Mouse (Mus musculus) urinary bladder, postnatal 14 days (tissue): Measurements from ENCODE around the gene Nid2.

Experiments used
- DNase-seq: peaks from one replicate; pipeline ENCODE4 v3.0.0; 2021; ENCODE audit warnings: low spot score

Nid2 gene

DNA sequence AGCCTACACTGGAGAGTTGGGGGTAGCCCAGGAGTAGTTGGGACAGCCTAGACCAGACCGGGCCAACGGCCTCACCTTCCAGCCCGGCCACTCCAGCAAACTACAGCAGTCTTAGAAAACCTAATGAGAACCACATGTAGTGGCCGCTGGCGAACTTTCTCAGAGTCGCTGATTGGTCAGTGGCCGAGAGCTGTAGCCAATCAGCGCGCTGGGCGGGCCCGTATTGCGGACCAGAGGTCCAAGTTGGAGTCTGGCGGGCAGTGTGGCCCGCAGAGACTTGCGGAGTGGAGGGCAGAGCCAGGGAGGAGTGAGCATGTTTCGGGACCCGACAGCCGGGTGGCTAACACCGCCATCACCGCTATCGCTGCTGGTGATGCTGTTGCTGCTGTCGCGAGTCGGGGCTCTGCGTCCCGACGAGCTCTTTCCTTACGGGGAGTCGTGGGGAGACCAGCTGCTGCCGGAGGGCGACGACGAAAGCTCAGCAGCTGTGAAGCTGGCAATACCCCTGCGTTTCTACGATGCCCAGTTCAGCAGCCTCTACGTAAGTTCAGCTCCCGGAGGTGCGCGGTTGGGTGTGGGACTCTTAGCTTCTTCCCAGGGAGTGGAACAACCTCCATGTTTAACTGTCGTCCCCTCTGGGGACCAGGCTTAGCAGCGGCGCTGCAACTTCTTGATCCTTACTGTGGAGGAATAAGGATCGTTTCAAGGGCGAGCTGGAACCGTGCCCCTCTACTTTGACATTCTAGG, at the start of gene Nid2:
Gene Nid2, plus strand, starts transcription at position 241 of the 747 bp plus-strand sequence.
- peak; percentile 90 for DNase-seq

DNA sequence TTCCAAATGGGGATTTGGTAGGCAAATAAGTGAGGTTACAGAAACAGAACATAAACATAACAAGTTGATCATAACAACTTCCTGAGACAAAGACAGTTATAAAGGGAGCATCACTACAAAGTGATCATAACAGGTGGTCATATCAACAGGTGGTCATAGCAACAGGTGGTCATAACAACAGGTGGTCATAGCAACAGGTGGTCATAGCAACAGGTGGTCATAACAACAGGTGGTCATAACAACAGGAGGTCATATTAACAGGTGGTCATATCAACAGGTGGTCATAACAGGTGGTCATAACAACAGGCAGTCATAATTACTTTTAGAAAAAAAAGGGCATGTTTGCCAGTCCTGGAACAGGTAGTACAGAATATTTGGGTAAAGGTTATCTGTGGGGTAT, 49.5 kb upstream of the Nid2 start:
- DNase-seq = no peak

DNA sequence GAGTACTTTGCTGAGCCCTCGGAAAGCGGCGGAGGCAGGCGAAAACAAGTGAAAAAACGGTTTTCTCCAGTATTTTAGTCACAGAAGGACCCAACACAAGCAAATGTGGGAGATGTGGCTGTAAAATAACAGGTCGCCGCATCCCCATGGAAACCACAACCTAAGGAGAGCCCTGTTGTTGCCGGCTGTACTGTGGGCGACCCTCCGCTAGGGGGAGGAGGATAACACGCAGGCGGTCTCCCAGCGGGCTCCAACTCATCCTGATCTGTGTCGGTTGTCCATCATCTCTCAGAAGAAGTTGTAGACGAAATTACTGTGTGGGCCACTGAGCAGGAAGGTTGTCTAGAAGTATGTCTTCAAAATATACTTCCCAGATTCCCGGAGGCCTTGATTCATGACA, 45.4 kb upstream of the Nid2 start:
- DNase-seq = peak; percentile 77

DNA sequence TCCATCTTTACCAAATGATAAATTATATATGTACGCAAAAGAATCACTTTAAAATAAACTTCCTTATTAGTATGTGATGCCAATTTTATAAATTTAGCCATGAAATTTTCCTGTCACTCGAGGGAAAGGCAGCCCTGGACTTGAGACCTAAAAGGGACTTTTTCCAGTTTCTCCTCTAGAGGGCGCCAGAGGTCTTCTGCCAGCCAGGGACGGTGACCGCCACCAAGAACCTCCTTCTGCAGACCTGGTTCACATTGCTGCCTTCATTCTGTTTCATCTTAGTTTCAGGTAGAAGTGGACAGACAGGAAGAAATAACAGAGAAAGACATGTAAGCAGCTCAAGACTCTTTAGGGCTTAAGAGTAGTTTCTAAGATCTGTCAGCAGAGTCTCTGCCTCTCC, 44.6 kb upstream of the Nid2 start:
- peak; percentile 67 for DNase-seq

DNA sequence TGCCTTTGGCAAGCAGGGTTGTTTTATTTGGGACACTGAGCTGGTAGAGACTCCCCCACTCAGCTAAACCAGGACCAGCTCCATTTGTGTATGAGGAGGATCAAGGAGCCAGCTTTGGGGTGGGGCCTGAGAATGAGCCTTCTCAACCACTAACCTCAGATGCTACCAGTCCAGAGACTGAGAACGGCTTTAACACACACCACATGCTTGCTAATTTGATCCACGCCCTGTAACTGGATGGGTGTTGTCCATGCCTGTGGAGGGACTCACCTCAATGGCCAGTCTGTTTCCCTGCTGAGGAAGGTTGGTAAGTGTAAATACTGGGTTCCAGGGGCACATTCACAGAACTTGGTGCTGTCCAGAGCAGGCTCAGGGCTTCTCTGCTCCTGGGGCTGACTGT, 44.1 kb upstream of the Nid2 start:
- no peak for DNase-seq

DNA sequence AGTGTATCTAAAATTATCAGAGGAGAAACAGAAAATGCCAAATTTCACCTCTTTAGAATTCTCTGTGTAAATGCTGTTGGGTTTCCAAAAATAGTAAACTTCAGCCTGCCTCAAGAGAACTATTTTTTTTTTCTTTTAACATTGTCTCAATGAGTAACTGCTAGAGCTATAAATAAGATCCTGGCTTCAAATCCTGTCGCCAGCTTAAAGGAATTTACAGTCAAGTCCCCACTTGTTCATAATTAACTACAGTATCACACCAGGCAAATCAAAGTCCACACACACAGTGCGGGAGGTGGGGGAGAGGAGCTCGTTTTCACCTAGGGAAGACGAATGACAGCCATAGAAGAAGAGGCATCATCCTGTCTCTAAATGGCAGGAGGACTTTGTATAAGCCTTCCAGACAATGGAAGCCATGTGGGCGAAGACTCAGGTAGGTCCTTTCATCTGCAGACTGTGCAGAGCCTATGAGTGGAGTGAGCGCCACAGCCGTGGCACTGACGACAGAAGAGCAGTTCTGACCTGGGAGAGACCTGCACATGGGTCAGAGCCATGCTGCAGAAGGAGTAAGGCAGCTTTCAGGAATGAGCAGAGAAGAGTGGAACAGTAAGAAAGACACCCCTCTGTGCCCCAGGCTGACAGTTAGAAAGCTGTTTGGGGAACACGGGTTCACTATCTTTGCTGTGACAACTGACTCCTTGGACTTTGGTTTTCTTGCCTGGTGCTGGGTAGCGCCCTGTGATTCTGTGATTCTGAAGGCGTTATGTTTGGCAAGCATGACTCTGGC, 43.2 kb upstream of the Nid2 start:
- no peak for DNase-seq

DNA sequence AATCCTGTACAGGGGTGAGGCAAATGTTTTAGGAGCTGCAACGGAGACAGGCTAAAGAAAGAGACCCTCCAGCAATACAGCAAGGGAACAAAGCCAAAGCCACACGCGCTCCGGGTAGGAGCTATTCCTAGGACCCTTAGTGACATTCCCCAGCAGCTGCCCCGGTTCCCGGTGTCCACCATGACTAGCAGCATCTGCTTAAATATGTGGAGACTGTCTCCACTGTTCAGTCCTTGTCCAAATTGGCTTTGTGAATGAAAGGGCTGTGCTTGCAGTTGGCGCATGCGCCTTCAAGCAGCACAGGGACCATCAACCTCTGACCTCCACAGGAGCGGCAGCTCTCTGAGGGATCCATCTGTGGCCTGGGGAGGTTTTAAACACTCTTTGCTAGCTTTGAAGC, 41.9 kb upstream of the Nid2 start:
- DNase-seq = no peak

DNA sequence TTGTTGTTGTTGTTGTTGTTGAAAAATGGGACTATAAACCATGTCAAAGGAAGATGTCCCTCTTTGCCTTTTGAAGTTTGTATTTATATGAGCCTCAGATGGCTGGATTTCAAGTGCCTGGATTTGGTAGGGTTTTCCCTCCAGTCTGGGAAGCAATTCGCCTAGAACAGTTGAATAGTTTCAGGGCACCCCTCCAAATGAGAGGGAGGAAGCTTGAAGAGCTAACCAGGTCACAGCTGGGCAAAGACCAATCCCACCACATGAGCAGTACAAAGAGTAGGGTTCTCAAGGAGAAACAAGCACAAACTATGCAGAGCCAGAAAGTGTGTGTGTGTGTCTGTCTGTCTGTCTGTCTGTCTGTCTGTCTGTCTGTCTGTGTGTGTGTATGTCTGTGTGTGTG, 39.3 kb upstream of the Nid2 start:
- DNase-seq = no peak

DNA sequence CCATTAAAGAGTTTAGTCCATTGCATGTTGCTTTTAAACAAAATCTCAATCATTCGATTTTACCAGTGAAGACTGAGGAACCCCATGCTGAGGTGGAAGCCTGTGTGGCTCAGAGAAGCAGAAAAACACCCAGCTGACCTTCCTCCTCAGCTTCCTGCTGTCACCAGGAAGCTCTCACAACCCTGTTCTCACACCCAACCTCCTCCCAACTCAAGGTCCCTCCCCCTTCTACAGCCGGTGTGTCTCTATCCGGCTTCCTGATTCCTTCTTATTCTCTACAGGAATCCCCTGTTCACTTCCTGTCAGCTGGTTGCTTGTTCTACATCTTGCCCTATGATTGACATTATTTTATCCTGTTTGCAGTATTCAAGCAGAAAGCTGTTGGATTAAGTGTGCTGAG, 38.0 kb upstream of the Nid2 start:
- DNase-seq = no peak

DNA sequence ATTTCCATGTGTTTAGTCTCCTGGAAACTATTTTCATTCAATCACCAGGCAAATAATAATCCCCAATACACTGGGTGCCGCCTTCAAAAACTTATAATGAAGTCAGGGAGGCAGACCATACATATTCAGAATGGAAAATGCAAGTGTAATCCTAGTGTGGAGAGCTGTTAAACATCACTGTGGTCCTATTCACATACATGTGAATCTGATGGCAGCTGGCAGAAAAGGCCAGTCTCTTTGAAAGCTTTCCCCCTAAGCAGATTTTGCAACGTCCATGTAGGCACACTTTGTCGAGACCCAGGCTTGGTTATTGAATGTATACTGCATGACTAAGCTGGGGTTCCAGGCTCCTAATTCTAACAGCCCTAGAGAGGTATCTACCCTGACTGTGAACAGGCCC, 32.0 kb upstream of the Nid2 start:
- DNase-seq = no peak

DNA sequence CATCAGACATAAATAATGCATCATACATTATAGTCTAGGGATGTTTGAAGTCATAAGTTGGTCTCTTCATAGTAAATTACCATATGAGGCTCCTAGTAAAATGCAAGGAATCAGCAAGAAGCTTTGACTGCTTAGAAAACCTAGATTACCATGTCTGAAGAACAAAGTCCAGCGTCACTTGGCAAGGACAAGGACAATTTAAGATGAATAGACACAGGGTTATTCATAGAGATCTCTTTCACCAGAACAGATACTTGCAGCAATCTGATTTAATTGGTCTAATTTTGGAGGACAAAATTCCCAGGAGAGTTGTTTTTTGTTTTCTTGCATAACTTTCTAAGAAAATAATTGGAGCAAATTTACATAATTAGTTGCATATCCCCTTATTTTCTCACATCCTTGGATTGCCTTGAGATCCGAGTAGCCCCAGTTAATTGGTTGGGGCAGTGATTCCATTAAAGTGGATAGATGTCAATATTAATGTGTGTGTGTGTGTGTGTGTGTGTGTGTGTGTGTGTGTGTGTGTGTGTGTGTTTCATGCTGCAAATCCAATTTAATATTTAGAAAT, 30.9 kb upstream of the Nid2 start:
- DNase-seq = no peak

DNA sequence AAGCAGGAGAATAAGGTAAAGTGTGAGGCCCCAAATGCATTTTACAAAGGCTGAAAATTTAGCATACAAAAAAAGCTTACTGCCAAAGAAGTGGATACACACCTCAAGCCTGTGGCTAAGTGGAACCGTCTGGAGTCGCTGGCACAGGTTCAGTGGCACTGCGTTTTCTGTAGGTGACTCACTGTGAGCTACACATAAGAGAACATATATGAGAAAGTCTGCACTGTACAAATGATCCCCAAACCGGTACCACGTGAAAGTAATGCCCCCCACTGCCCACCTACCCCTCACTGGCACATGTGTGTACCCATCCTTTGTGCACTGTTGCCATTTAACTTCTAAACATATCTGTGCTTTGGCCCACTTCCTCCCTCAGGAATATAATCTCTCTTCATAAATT, 22.8 kb upstream of the Nid2 start:
- no peak for DNase-seq

DNA sequence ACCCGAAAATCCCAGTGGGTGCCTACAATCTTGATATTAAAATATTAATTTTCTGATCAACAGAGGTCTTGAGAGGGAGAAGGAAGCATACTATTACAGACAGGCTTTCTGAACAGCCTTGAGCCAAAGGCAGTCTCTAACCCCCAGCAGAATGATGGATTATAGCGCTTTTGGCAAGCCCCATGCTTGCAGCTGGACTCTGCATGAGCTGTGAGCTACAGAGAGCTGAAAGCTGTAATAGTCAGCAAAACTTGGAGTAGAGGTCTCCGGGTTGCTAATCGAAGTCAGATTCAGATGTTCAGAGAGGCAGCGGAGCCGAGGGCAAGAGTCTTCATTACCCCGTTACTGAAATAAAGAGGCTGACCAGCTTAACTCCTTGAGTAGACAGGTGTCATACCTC, 22.3 kb upstream of the Nid2 start:
- DNase-seq = peak; percentile 36

DNA sequence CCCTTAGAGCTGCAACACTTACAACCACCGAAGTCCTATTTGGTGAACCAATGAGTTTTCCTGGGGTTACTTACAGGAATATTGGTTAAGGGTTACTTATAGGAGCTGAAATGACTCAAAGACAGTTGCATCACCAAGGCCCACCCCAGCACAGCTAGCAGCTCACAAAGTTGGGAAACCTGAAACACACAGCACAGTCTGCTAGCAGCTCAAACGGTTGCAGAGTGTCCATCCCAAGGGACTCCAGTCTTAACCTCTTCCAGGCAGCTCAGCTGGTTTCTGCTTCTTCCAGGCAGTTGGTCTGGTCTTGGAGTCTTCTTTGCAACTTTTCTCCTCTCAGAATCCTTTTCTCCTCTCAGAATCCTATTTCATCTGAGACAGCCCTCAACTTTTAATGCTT, 19.0 kb upstream of the Nid2 start:
- DNase-seq = no peak

DNA sequence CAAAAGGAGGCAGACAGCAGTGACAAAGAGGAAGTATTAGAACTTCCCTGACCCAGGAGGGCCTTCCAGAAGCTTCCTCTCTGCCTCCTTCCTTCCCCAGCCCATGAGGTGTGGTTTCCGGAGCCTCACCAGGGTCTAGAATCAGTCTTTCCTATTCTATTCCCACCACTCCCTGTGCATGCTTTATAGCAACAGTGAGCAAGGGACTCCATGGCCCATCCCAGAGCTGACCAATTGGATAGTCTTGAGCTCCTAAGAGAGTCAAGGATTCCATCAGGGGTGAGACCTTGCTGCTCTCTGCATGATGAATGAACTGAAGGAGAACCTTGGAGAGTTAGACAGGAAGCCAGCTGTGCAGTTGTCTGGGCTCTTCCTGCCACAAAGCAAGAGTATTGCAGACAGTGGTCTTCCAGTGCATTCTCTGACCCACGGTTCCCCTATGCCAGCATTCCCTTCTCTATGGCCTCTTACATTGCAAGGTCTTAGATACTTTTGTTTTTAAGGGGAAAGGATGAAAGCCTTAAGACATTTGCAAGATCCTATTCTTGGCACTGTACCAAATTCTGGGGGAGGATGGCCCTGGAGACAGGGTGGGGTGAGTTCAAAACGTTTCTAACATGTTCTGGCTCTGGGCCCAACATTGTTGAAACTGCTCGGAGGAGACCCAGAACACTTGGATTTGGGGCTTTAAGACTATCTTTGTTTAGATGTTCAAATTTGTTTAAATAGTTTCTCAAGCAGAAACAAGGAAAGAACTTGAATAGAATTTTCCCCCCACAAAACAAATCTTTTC, 17.4 kb upstream of the Nid2 start:
- peak; percentile 40 for DNase-seq

DNA sequence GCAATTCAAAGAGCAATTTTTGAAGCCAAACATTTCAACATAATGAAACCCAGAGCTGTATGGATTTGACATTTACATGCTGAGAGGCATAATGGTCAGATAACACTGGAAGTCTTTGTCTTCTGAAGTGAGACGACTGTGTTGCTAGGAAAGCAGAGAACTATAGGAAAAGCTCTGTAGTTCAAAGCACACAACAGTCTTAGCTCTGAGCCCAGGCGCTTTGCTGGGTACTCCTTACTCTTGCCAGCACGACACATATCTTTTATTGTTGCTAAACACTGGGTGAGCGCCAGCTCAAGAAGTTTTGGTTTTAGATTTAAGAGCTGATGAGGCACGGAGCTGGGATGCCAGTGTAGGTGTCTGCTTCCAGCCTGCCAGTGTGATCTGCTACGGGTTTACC, 15.8 kb upstream of the Nid2 start:
- no peak for DNase-seq

DNA sequence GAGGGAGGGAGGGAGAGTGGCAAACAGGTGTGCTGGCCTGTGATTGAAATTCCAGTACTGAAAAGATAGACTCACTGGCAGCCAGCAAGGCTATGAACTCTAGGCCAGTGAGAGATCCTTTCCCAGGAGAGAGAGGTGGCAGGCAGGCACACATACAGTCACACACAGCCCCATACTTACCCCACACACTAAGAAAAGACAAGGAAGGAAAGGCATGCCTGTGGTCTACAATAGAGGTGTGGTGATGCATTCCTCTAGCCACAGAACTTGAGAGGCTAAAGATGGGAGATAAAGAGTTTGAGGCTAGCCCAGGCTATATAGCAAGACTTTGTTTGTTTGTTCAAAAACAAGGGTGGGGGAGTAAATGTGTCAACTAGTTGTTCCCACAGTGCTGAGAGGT, 13.5 kb upstream of the Nid2 start:
- no peak for DNase-seq

DNA sequence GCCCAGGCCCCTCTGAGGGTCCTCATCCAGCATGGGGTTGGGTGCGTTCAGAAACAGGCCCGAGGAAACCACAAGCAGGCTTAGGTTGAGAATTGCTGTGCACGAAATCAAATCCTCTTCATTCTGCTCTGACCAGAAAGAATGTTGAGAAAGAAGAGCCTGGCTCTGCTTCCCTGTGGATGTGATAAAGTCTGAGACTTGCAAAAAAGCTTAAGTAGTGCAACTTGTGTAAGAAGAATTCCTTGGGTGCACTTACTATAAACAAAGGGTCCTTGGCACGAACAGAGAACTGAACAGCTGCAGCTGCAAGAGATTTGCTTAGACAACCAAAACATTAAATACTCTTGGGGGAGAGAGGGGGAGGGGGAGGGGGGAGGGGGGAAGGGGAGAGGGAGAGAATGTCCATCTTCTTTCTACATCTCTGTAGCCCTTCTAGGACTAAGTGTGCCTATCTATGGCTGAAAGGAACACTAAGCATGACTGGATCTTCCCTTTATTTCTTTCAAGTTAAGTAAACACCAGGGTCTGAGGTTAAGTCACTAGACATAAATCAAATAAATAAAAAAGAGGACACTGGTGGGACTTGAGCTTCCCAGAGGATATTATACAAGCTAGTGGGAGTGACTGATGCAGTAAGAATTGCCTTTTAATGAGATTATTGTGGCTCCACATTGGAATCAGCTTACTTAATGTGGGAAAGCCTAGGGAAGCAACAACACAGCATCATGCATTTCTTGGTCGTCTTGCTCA, 12.8 kb upstream of the Nid2 start:
- DNase-seq = no peak

DNA sequence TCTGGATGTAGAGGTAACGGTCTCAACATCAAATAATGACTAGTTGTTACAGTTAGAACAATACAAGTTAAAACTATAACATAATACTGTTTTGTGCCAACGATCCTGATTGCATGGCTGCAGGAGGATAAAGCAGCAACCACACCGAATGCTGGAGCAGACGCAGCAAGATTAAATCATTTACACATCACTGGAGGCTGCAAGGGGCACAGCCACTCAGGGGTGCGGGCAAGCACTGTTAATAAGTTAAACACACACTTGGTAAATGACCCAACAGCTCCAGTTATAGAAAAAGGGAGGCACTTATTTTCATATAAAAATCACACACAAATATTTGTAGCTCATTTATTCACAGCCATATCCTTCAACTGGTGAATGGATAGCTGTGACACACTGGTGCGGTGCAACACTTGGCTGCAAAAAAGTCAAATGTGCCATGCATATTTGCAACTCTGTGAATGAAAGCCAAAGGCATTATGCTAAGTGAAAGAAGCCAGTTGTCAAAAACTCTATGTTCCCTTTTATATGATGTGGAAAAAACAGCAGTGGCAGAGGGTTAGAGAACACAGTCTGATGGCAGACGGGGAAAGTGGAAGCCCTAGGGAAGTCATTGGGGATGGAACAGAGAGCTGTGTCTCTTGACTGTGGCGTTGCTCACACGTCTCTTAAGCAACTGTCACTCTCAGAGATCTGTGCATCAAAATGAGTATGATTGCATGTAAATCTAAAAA, 11.5 kb upstream of the Nid2 start:
- DNase-seq = no peak

DNA sequence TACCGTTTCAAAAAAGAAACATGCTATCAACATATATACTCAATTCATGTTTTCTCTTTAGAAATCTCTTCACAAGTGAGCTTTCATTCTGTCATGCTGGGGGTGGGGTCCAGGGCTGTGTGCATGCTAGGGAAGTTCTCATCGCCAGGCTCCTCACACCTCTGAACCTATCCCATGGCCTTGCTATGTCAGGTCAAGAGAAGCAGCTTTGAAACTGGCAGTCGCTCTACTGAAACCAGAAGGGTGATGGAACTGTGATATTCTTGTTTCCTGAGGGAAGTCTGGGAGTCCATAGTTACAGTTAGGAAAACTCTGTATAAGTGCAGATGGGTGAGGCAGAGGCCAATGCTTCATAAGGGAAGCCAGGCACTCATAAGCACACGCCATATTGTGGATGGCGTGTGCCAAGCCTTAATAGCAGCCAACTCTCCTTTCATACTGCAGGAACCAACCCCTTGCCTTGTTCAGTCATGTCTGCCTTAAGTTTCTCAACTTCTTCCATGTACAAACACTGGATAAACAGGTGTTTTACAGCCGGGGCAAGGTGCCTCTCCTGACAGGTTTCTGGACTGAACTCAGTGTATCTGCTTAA, 10.8 kb upstream of the Nid2 start:
- DNase-seq = no peak

DNA sequence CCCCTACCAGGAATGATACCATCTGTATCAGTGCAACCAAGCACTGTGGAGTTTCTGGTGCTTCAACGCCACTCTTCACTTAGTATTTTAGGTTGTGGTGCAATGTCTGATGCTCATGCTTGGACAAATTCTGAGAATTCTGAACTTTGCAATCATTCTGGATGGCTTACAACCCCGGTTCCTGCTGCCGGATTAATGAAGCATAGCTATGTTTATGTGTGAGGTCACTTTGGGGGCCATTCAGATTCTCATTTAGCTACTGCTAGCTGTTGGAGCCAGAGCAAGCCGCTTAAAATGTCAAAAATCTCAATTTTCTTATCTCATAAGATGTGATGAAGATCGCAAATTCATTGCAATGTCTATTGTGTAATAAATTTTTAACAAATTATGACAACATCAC, 6.2 kb upstream of the Nid2 start:
- DNase-seq = peak; percentile 23
